ENCODE assay signal across 1 mouse cellular context in genomic region chr2:131178828-131179245, GRCm38 (mm10).
TF ChIP-seq lines count a peak whose summit lies in the region.

No protein-coding gene starts in this region.

TF ChIP-seq in MEL, 35 proteins besides CTCF, POLR2A, EP300 and RAD21 (continued from another document):
- TF ChIP-seq JUND (IDR thresholded peaks at IDR 0.05; ENCODE audit: low read depth, low read length): no peak
- TF ChIP-seq POLR2AphosphoS5 (IDR thresholded peaks at IDR 0.05; ENCODE audit: borderline replicate concordance, low read depth, low read length): no peak
- no peak for TF ChIP-seq NRF1 (IDR thresholded peaks at IDR 0.05; ENCODE audit: insufficient read depth, low read depth, low read length, poor library complexity, severe bottlenecking)
- TF ChIP-seq MXI1 (IDR thresholded peaks at IDR 0.05; ENCODE audit: low read depth, low read length): no peak
TF ChIP-seq in MEL: peak in this region for 0.
